Comparison of ENCODE assay signal across 13 mouse cellular contexts in the genomic region with DNA sequence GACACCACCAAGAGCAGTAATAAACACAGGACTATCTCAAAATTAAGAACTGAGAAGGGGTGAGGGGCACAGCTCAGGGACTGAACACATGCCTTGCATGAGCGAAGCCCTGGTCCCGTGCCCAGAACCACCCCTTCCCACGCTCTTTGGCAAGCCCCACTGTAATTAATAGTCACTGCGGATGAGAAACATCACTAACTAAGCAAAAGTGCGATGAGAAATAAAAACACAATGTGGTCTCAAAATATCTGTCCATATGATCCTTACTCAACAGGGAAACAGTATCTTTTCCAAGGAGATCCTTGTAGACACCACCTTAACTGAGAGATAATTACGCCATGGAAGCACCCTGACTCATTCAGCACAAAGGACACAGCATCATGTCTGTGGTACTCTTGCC. TPM values are rescaled to one million over a fixed set of nuclear protein-coding genes. Genes with fewer than 3 reads are reported as not detected.
A peak's percentile ranks its signal among the peaks of the same experiment; 100 is the strongest.
DNase-seq lines count a peak whose midpoint lies in the region; ATAC-seq and TF ChIP-seq lines count a peak whose summit lies in the region.
"Had no signal": no experiment of that assay in that cellular context is flagged by ENCODE, and none has a peak within 500 bp of the region (broad histone marks: within the 10 kb centered on the region; RNA-seq: fewer than 3 reads in every experiment).

No protein-coding gene starts in this region.

- no peak overlapping the region for H3K4me2 ChIP-seq in forebrain, embryonic 13.5 days
- no peak overlapping the region for H3K4me2 ChIP-seq in forebrain, embryonic 11.5 days (ENCODE audit: low read depth, low read length, severe bottlenecking)
- H3K4me2 ChIP-seq in midbrain, postnatal 0 days (ENCODE audit: low read depth, low read length, poor library complexity, severe bottlenecking): no peak overlapping the region
- H3K4me2 ChIP-seq in midbrain, embryonic 11.5 days: no peak overlapping the region
- H3K4me2 ChIP-seq: embryonic facial prominence, embryonic 15.5 days; liver, embryonic 11.5 days had no signal

- DNase-seq in forebrain, embryonic 11.5 days (ENCODE audit: low spot score): no peak
- peak; percentile 60 for DNase-seq in midbrain, postnatal 0 days (ENCODE audit: low spot score)
- DNase-seq in midbrain, embryonic 11.5 days (ENCODE audit: low spot score, missing footprints): no peak
- peak; percentile 48 to 53 for DNase-seq in left cerebral cortex, adult 2 months (ENCODE audit: extremely low spot score in 1 of 2, low spot score in 2 of 2)
- peak; percentile 55 for DNase-seq in right cerebral cortex, postnatal 4 days
- no peak for DNase-seq in thymus, adult 2 months
- DNase-seq: adrenal gland, adult 8-10 months; cerebellum, adult 18-20 months had no signal

- H3K27me3 ChIP-seq in forebrain, embryonic 13.5 days: no peaks in the 10 kb centered on the region
- H3K27me3 ChIP-seq in forebrain, embryonic 11.5 days (ENCODE audit: control insufficient read depth, insufficient read depth, low read length): no peaks in the 10 kb centered on the region
- no peaks in the 10 kb centered on the region for H3K27me3 ChIP-seq in midbrain, postnatal 0 days (ENCODE audit: insufficient read depth, low read length)
- no peaks in the 10 kb centered on the region for H3K27me3 ChIP-seq in midbrain, embryonic 11.5 days (ENCODE audit: control insufficient read depth, insufficient read depth, low read length)
- H3K27me3 ChIP-seq in thymus, adult 2 months (ENCODE audit: control insufficient read depth, insufficient read depth, low read length): no peaks in the 10 kb centered on the region
- H3K27me3 ChIP-seq: embryonic facial prominence, embryonic 15.5 days had no signal

- no peak overlapping the region for H3K9ac ChIP-seq in forebrain, embryonic 13.5 days
- no peak overlapping the region for H3K9ac ChIP-seq in forebrain, embryonic 11.5 days (ENCODE audit: low read length)
- H3K9ac ChIP-seq in midbrain, postnatal 0 days (replicated peaks; ENCODE audit: low read length, poor library complexity, severe bottlenecking): no peak overlapping the region
- H3K9ac ChIP-seq in midbrain, embryonic 11.5 days (ENCODE audit: low read length): no peak overlapping the region
- H3K9ac ChIP-seq: embryonic facial prominence, embryonic 15.5 days had no signal

- no peaks in the 10 kb centered on the region for H3K9me3 ChIP-seq in forebrain, embryonic 13.5 days (replicated peaks)
- H3K9me3 ChIP-seq in forebrain, embryonic 11.5 days (ENCODE audit: control insufficient read depth, low read length): no peaks in the 10 kb centered on the region
- H3K9me3 ChIP-seq in midbrain, postnatal 0 days (ENCODE audit: low read length): no peaks in the 10 kb centered on the region
- H3K9me3 ChIP-seq in midbrain, embryonic 11.5 days (ENCODE audit: control insufficient read depth, low read length): no peaks in the 10 kb centered on the region
- H3K9me3 ChIP-seq: embryonic facial prominence, embryonic 15.5 days; G1E had no signal

- H3K4me3 ChIP-seq in forebrain, embryonic 13.5 days: no peak overlapping the region
- no peak overlapping the region for H3K4me3 ChIP-seq in forebrain, embryonic 11.5 days (ENCODE audit: low read depth, low read length)
- H3K4me3 ChIP-seq in midbrain, postnatal 0 days (ENCODE audit: low read depth, low read length): no peak overlapping the region
- H3K4me3 ChIP-seq in midbrain, embryonic 11.5 days (ENCODE audit: low read depth, low read length): no peak overlapping the region
- H3K4me3 ChIP-seq in left cerebral cortex, adult 2 months: no peak overlapping the region
- H3K4me3 ChIP-seq in thymus, adult 2 months (ENCODE audit: control insufficient read depth, insufficient read depth, low read length): no peak overlapping the region
- H3K4me3 ChIP-seq: embryonic facial prominence, embryonic 15.5 days had no signal

- H3K4me1 ChIP-seq in forebrain, embryonic 13.5 days: 0 out of 2 replicates have a peak, but pooled peaks cover 11% of the 10 kb centered on the region
- H3K4me1 ChIP-seq in forebrain, embryonic 11.5 days (replicated peaks; ENCODE audit: control insufficient read depth, insufficient read depth, low read length): no peaks in the 10 kb centered on the region
- H3K4me1 ChIP-seq in midbrain, postnatal 0 days (ENCODE audit: insufficient read depth, low read length): no peaks in the 10 kb centered on the region
- no peaks in the 10 kb centered on the region for H3K4me1 ChIP-seq in midbrain, embryonic 11.5 days (ENCODE audit: control insufficient read depth, insufficient read depth, low read length)
- no peaks in the 10 kb centered on the region for H3K4me1 ChIP-seq in thymus, adult 2 months (replicated peaks; ENCODE audit: control insufficient read depth, insufficient read depth, low read length)
- H3K4me1 ChIP-seq: embryonic facial prominence, embryonic 15.5 days had no signal

- H3K36me3 ChIP-seq in forebrain, embryonic 13.5 days (ENCODE audit: poor library complexity, severe bottlenecking): peaks cover 30% of the 10 kb centered on the region
- no peaks in the 10 kb centered on the region for H3K36me3 ChIP-seq in forebrain, embryonic 11.5 days (ENCODE audit: control insufficient read depth, insufficient read depth, low read length)
- H3K36me3 ChIP-seq in midbrain, postnatal 0 days (ENCODE audit: insufficient read depth, low read length): peaks cover 22% of the 10 kb centered on the region; the same call in 1 of the 2 replicates
- H3K36me3 ChIP-seq in midbrain, embryonic 11.5 days (ENCODE audit: control insufficient read depth, insufficient read depth, low read length): peaks cover 3% of the 10 kb centered on the region; the same call in 1 of the 2 replicates
- no peaks in the 10 kb centered on the region for H3K36me3 ChIP-seq in thymus, adult 2 months (ENCODE audit: control insufficient read depth, insufficient read depth, low read length)

- peak; percentile 85 for ATAC-seq in forebrain, embryonic 13.5 days
- ATAC-seq in forebrain, embryonic 11.5 days (replicated peaks; ENCODE audit: low FRiP score): no peak
- ATAC-seq in midbrain, postnatal 0 days (ENCODE audit: low FRiP score): no peak
- ATAC-seq in midbrain, embryonic 11.5 days (ENCODE audit: low FRiP score): no peak
- no peak for ATAC-seq in granulocyte monocyte progenitor cell, adult 5-6 weeks (replicated peaks; ENCODE audit: poor library complexity, severe bottlenecking)

- TF ChIP-seq CTCF in midbrain, postnatal 0 days (IDR thresholded peaks at IDR 0.05): no peak
- TF ChIP-seq CTCF in left cerebral cortex, adult 2 months (IDR thresholded peaks at IDR 0.05): no peak
- no peak for TF ChIP-seq CTCF in thymus, adult 2 months (IDR thresholded peaks at IDR 0.05; ENCODE audit: borderline replicate concordance, control insufficient read depth, extremely low read depth, insufficient read depth, low read length, poor library complexity)

- intact Hi-C loops in left cerebral cortex, adult 2 months (cut with DNase I): no loop called here

- WGBS in forebrain, embryonic 13.5 days: 77% methylated on average over 6 of the region's 6 CpGs
- WGBS in forebrain, embryonic 11.5 days: 93% methylated on average over 6 of the region's 6 CpGs
- WGBS in midbrain, postnatal 0 days: 77% methylated on average over 6 of the region's 6 CpGs
- 92% methylated on average over 6 of the region's 6 CpGs for WGBS in midbrain, embryonic 11.5 days
- 86% methylated on average over 6 of the region's 6 CpGs for WGBS in thymus, adult 2 months

- H3K27ac ChIP-seq in forebrain, embryonic 13.5 days: no peak overlapping the region
- no peak overlapping the region for H3K27ac ChIP-seq in forebrain, embryonic 11.5 days (ENCODE audit: low read depth, low read length)
- H3K27ac ChIP-seq in midbrain, postnatal 0 days (ENCODE audit: low read depth, low read length): no peak overlapping the region
- no peak overlapping the region for H3K27ac ChIP-seq in midbrain, embryonic 11.5 days (ENCODE audit: low read depth, low read length)
- H3K27ac ChIP-seq in left cerebral cortex, adult 2 months: no peak overlapping the region
- H3K27ac ChIP-seq in thymus, adult 2 months (ENCODE audit: control insufficient read depth, insufficient read depth, low read length): no peak overlapping the region
- H3K27ac ChIP-seq: embryonic facial prominence, embryonic 15.5 days had no signal

- TF ChIP-seq POLR2A in thymus, adult 2 months (IDR thresholded peaks at IDR 0.05; ENCODE audit: control insufficient read depth, extremely low read depth, insufficient read depth, low read length, poor library complexity): no peak

RNA-seq across cellular contexts. Expression of a gene that starts 17.9 kb away (rescaled TPM):
- polyA plus RNA-seq in forebrain, embryonic 13.5 days (2015; fragmentation: Nextera tagmentation; extraction: Ambion mirVana): 7.6 and 8.5 TPM in 2 replicates
- polyA plus RNA-seq in forebrain, embryonic 11.5 days (2014; fragmentation: Nextera tagmentation; extraction: Ambion mirVana): 10.8 and 11.5 TPM in 2 replicates
- total RNA-seq in midbrain, postnatal 0 days (2014; rRNA removed): 13.7 and 21.2 TPM in 2 replicates
- polyA plus RNA-seq in midbrain, postnatal 0 days (2015; fragmentation: Nextera tagmentation; extraction: Ambion mirVana): 5.2 and 5.5 TPM in 2 replicates
- 10.7 and 12.1 TPM in 2 replicates for polyA plus RNA-seq in midbrain, embryonic 11.5 days (2014; fragmentation: Nextera tagmentation; extraction: Ambion mirVana)
- 10 to 100 TPM; 83.8 to 85.9 TPM for total RNA-seq in left cerebral cortex, adult 2 months (2021)
- 9.0 and 10.1 TPM in 2 replicates for polyA plus RNA-seq in thymus, adult 2 months (2012; rRNA removed)
- 0.97 and 0.98 TPM in 2 replicates for total RNA-seq in granulocyte monocyte progenitor cell, adult 5-6 weeks (2014; fragmentation: Nextera tagmentation)
- total RNA-seq in granulocyte monocyte progenitor cell, adult 5-6 weeks (2017): under 0.01 and 0.22 TPM in 2 replicates

RNA-seq across cellular contexts. Expression of a gene that starts 49.6 kb away (rescaled TPM):
- polyA plus RNA-seq in forebrain, embryonic 13.5 days (2015; fragmentation: Nextera tagmentation; extraction: Ambion mirVana): 16.2 and 17.1 TPM in 2 replicates
- polyA plus RNA-seq in forebrain, embryonic 11.5 days (2014; fragmentation: Nextera tagmentation; extraction: Ambion mirVana): 14.2 and 16.1 TPM in 2 replicates
- 43.3 and 51.8 TPM in 2 replicates for total RNA-seq in midbrain, postnatal 0 days (2014; rRNA removed)
- 8.6 and 10.2 TPM in 2 replicates for polyA plus RNA-seq in midbrain, postnatal 0 days (2015; fragmentation: Nextera tagmentation; extraction: Ambion mirVana)
- 12.7 and 14.0 TPM in 2 replicates for polyA plus RNA-seq in midbrain, embryonic 11.5 days (2014; fragmentation: Nextera tagmentation; extraction: Ambion mirVana)
- 10 to 100 TPM; 60.8 to 66.7 TPM for total RNA-seq in left cerebral cortex, adult 2 months (2021)
- polyA plus RNA-seq in thymus, adult 2 months (2012; rRNA removed): 9.4 and 10.2 TPM in 2 replicates
- total RNA-seq in granulocyte monocyte progenitor cell, adult 5-6 weeks (2014; fragmentation: Nextera tagmentation): 17.8 and 41.0 TPM in 2 replicates
- 21.0 and 25.3 TPM in 2 replicates for total RNA-seq in granulocyte monocyte progenitor cell, adult 5-6 weeks (2017)

Comparison
In these comparisons a context has a peak if more than half of its experiments do, and no peak if none do; other contexts are left out.
1. DNase-seq: peak in midbrain, postnatal 0 days (single experiment), left cerebral cortex, adult 2 months (2 of 2) and right cerebral cortex, postnatal 4 days (single experiment); none in forebrain, embryonic 11.5 days (single experiment), midbrain, embryonic 11.5 days (single experiment) and thymus, adult 2 months (single experiment).